Mouse (Mus musculus): ENCODE results near the gene Frmd4b. TPM values are rescaled to one million over a fixed set of nuclear protein-coding genes. Genes with fewer than 3 reads are reported as not detected.

The Frmd4b gene
- polyA plus RNA-seq, 1 experiment = 0.59 TPM

DNA sequence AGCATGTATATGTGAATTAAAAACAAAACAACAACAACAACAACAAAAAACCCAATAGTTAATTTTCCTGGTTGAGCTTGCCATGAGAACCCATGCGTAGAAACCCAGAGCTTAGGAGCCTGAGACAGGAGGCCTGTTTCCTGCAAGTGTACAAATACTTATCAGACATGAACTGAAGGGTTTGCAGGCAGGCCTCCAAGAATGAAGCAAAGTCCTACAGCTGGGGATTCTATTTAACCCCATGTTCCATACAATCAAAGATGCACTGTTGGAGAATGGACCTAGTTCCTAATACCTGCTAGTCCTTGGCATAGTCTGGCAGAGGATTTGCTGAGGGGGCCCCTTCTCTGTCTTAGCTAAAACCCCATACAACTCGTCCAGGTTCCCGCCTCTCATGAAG lies 276.2 kb downstream of the Frmd4b start:
- no peak overlapping the region for H3ac ChIP-seq (ENCODE audit: control insufficient read depth, insufficient read length)
- no peaks in the 10 kb centered on the region for H3K27me3 ChIP-seq (ENCODE audit: control insufficient read depth, insufficient read depth, insufficient read length)
- H3K4me3 ChIP-seq = no peak overlapping the region
- H3K79me2 ChIP-seq (ENCODE audit: control insufficient read depth, insufficient read depth) = no peaks in the 10 kb centered on the region
- H3K36me3 ChIP-seq (ENCODE audit: control insufficient read depth, insufficient read depth) = no peaks in the 10 kb centered on the region
- no peak for TF ChIP-seq MYOG (IDR thresholded peaks at IDR 0.05; ENCODE audit: control insufficient read depth in 1 of 3, insufficient read depth in 1 of 3, insufficient read length in 2 of 3, low read depth in 2 of 3)
- TF ChIP-seq TCF3 (IDR thresholded peaks at IDR 0.05; ENCODE audit: insufficient read length, low read depth) = no peak
- TF ChIP-seq POLR2AphosphoS2 (IDR thresholded peaks at IDR 0.05; ENCODE audit: insufficient read length, low read depth) = no peak
- no peak for TF ChIP-seq E2F4 (IDR thresholded peaks at IDR 0.05; ENCODE audit: insufficient read depth)
- TF ChIP-seq MYOD1 (IDR thresholded peaks at IDR 0.05; ENCODE audit: control insufficient read depth in 1 of 3, insufficient read length in 2 of 3, low read depth in 2 of 3) = no peak
- TF ChIP-seq TCF12 (IDR thresholded peaks at IDR 0.05; ENCODE audit: insufficient read depth, poor library complexity, severe bottlenecking) = no peak
- no peak for TF ChIP-seq USF1 (IDR thresholded peaks at IDR 0.05; ENCODE audit: low read depth)
- no peak for TF ChIP-seq CEBPB (IDR thresholded peaks at IDR 0.05; ENCODE audit: insufficient read depth, poor library complexity, severe bottlenecking)
- no peak for TF ChIP-seq REST (IDR thresholded peaks at IDR 0.05; ENCODE audit: insufficient read depth, insufficient read length)
- no peak for TF ChIP-seq POLR2A (IDR thresholded peaks at IDR 0.05; ENCODE audit: insufficient read length, low read depth)
- no peak for TF ChIP-seq SRF (IDR thresholded peaks at IDR 0.05; ENCODE audit: control insufficient read depth, insufficient read length, low read depth)
- TF ChIP-seq MAX (IDR thresholded peaks at IDR 0.05; ENCODE audit: low read depth) = no peak
- no peak overlapping the region for H3K4me2 ChIP-seq (ENCODE audit: low read depth)

DNA sequence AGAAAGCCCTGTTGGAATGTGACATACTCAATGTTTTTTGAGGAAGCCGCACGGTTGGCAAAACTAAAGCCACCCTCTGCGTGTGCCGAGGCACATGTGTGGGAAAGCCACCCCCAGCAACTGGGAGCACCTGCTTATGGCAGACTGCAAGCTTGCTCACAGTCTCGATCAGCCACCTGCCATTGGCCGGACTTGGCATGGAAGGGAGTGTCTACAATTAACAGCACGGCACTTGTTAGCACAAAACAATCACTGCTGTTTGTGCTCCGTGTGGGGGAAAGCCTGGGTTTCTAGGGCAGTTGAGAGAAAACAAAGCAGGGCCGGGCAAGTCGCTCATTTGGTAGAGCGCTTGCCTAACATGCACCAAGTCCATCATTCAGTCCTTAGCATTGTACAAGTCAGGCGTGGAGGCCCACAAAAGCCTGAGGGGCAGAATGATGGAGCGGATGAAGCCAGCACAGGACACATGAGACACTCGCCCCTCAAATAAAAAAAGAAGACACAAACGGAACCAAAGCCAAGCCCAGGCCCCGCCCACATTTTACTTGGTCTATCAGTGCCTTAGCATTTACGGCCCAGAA lies 277.0 kb downstream of the Frmd4b start:
- Histone ChIP-seq H3K79me2 (ENCODE audit: control insufficient read depth, insufficient read depth) (no peaks in the 10 kb centered on the region), H3K36me3 (ENCODE audit: control insufficient read depth, insufficient read depth) (no peaks in the 10 kb centered on the region), H3K27me3 (ENCODE audit: control insufficient read depth, insufficient read depth, insufficient read length) (no peaks in the 10 kb centered on the region), H3K4me3 (no peak overlapping the region), H3ac (ENCODE audit: control insufficient read depth, insufficient read length) (no peak overlapping the region), H3K4me2 (ENCODE audit: low read depth) (no peak overlapping the region)
- TF ChIP-seq MYOD1 (IDR thresholded peaks at IDR 0.05; ENCODE audit: control insufficient read depth in 1 of 3, insufficient read length in 2 of 3, low read depth in 2 of 3) (peak in 2 of 3 experiments; percentile 83 to 86), TCF12 (IDR thresholded peaks at IDR 0.05; ENCODE audit: insufficient read depth, poor library complexity, severe bottlenecking) (no peak), E2F4 (IDR thresholded peaks at IDR 0.05; ENCODE audit: insufficient read depth) (no peak), SRF (IDR thresholded peaks at IDR 0.05; ENCODE audit: control insufficient read depth, insufficient read length, low read depth) (no peak), MAX (IDR thresholded peaks at IDR 0.05; ENCODE audit: low read depth) (no peak), TCF3 (IDR thresholded peaks at IDR 0.05; ENCODE audit: insufficient read length, low read depth) (peak; percentile 76), POLR2AphosphoS2 (IDR thresholded peaks at IDR 0.05; ENCODE audit: insufficient read length, low read depth) (no peak), POLR2A (IDR thresholded peaks at IDR 0.05; ENCODE audit: insufficient read length, low read depth) (no peak), REST (IDR thresholded peaks at IDR 0.05; ENCODE audit: insufficient read depth, insufficient read length) (no peak), USF1 (IDR thresholded peaks at IDR 0.05; ENCODE audit: low read depth) (no peak), MYOG (IDR thresholded peaks at IDR 0.05; ENCODE audit: control insufficient read depth in 1 of 3, insufficient read depth in 1 of 3, insufficient read length in 2 of 3, low read depth in 2 of 3) (peak; percentile 9 to 93 (median 76)), CEBPB (IDR thresholded peaks at IDR 0.05; ENCODE audit: insufficient read depth, poor library complexity, severe bottlenecking) (no peak)

DNA sequence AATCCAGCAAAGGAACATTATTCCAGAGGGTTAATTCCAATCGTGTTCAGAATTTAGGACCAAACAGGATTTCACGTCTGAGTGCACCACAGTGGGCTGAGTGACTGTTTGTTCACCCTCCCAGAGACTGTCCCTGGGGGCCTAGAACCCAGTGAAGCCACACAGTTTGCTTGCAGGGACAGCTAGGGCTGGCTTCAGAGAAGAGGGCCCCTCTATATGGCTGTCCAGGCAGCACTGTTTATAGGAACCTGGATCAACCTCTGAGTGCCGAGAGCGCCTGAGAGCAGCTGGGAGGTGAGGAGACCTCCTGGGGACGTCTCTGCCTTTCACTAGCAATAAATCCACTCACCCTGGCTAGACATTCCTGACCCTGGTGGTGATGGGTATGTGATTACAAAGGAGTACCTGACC lies 278.1 kb downstream of the Frmd4b start:
- Histone ChIP-seq H3K4me2 (ENCODE audit: low read depth) (no peak overlapping the region), H3K36me3 (ENCODE audit: control insufficient read depth, insufficient read depth) (no peaks in the 10 kb centered on the region), H3K27me3 (ENCODE audit: control insufficient read depth, insufficient read depth, insufficient read length) (no peaks in the 10 kb centered on the region), H3K4me3 (no peak overlapping the region), H3K79me2 (ENCODE audit: control insufficient read depth, insufficient read depth) (no peaks in the 10 kb centered on the region), H3ac (ENCODE audit: control insufficient read depth, insufficient read length) (no peak overlapping the region)
- TF ChIP-seq E2F4 (IDR thresholded peaks at IDR 0.05; ENCODE audit: insufficient read depth) (no peak), TCF12 (IDR thresholded peaks at IDR 0.05; ENCODE audit: insufficient read depth, poor library complexity, severe bottlenecking) (no peak), MYOD1 (IDR thresholded peaks at IDR 0.05; ENCODE audit: control insufficient read depth in 1 of 3, insufficient read length in 2 of 3, low read depth in 2 of 3) (no peak), USF1 (IDR thresholded peaks at IDR 0.05; ENCODE audit: low read depth) (no peak), CEBPB (IDR thresholded peaks at IDR 0.05; ENCODE audit: insufficient read depth, poor library complexity, severe bottlenecking) (no peak), MYOG (IDR thresholded peaks at IDR 0.05; ENCODE audit: control insufficient read depth in 1 of 3, insufficient read depth in 1 of 3, insufficient read length in 2 of 3, low read depth in 2 of 3) (no peak), MAX (IDR thresholded peaks at IDR 0.05; ENCODE audit: low read depth) (no peak), POLR2AphosphoS2 (IDR thresholded peaks at IDR 0.05; ENCODE audit: insufficient read length, low read depth) (no peak), SRF (IDR thresholded peaks at IDR 0.05; ENCODE audit: control insufficient read depth, insufficient read length, low read depth) (no peak), TCF3 (IDR thresholded peaks at IDR 0.05; ENCODE audit: insufficient read length, low read depth) (no peak), POLR2A (IDR thresholded peaks at IDR 0.05; ENCODE audit: insufficient read length, low read depth) (no peak), REST (IDR thresholded peaks at IDR 0.05; ENCODE audit: insufficient read depth, insufficient read length) (no peak)

DNA sequence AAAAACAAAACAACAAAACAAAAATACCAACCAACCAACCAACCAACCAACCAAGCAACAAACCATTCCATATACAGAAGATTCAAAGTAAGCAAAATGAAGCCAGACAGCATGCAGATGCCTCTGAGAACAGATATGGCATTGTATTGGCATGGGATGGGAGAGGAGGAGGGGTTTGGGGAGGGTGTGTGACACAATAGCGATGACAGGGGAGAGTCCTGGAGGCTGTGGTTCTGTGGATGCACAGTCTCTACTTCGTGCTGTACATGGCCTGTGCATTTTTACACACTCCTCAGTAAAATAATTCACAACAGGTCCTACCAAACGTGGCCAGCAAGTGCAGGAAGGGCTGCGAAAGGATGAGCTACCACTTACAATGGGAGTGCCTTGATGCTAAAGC lies 278.5 kb downstream of the Frmd4b start:
- H3K4me2 ChIP-seq (ENCODE audit: low read depth) = no peak overlapping the region
- no peaks in the 10 kb centered on the region for H3K27me3 ChIP-seq (ENCODE audit: control insufficient read depth, insufficient read depth, insufficient read length)
- no peaks in the 10 kb centered on the region for H3K79me2 ChIP-seq (ENCODE audit: control insufficient read depth, insufficient read depth)
- no peak overlapping the region for H3K4me3 ChIP-seq
- no peak for TF ChIP-seq CEBPB (IDR thresholded peaks at IDR 0.05; ENCODE audit: insufficient read depth, poor library complexity, severe bottlenecking)
- no peak overlapping the region for H3ac ChIP-seq (ENCODE audit: control insufficient read depth, insufficient read length)
- H3K36me3 ChIP-seq (ENCODE audit: control insufficient read depth, insufficient read depth) = no peaks in the 10 kb centered on the region

DNA sequence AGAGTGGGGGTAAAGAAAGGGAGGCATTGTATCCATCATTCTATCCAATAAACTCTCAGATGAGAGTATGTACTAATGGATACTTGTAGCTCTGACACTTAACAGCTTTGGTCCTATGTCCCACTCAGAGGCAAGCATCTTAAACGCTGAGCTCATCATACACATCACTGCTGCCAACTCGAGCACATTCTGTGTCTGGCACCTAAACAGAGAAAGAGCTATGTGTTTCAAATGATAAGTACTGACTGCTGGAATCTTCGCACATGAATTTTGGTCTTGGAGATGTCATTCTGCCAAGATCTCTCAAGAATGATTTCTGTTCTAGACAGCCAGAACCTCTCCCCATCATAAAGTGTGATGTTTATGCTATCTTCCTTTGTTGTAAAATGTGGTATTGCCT lies 284.0 kb downstream of the Frmd4b start:
- Histone ChIP-seq H3K4me2 (ENCODE audit: low read depth) (no peak overlapping the region), H3K79me2 (ENCODE audit: control insufficient read depth, insufficient read depth) (no peaks in the 10 kb centered on the region), H3K4me3 (no peak overlapping the region), H3K36me3 (ENCODE audit: control insufficient read depth, insufficient read depth) (no peaks in the 10 kb centered on the region), H3K27me3 (ENCODE audit: control insufficient read depth, insufficient read depth, insufficient read length) (no peaks in the 10 kb centered on the region), H3ac (ENCODE audit: control insufficient read depth, insufficient read length) (no peak overlapping the region)
- TF ChIP-seq MYOD1 (IDR thresholded peaks at IDR 0.05; ENCODE audit: control insufficient read depth in 1 of 3, insufficient read length in 2 of 3, low read depth in 2 of 3) (no peak), TCF12 (IDR thresholded peaks at IDR 0.05; ENCODE audit: insufficient read depth, poor library complexity, severe bottlenecking) (no peak), REST (IDR thresholded peaks at IDR 0.05; ENCODE audit: insufficient read depth, insufficient read length) (no peak), MAX (IDR thresholded peaks at IDR 0.05; ENCODE audit: low read depth) (no peak), MYOG (IDR thresholded peaks at IDR 0.05; ENCODE audit: control insufficient read depth in 1 of 3, insufficient read depth in 1 of 3, insufficient read length in 2 of 3, low read depth in 2 of 3) (no peak), TCF3 (IDR thresholded peaks at IDR 0.05; ENCODE audit: insufficient read length, low read depth) (no peak), USF1 (IDR thresholded peaks at IDR 0.05; ENCODE audit: low read depth) (no peak), E2F4 (IDR thresholded peaks at IDR 0.05; ENCODE audit: insufficient read depth) (no peak), SRF (IDR thresholded peaks at IDR 0.05; ENCODE audit: control insufficient read depth, insufficient read length, low read depth) (no peak), POLR2AphosphoS2 (IDR thresholded peaks at IDR 0.05; ENCODE audit: insufficient read length, low read depth) (no peak), CEBPB (IDR thresholded peaks at IDR 0.05; ENCODE audit: insufficient read depth, poor library complexity, severe bottlenecking) (no peak), POLR2A (IDR thresholded peaks at IDR 0.05; ENCODE audit: insufficient read length, low read depth) (no peak)
